Mouse (Mus musculus): ENCODE measurements around the gene Zcwpw1.

Gene Zcwpw1

GRCm38 (mm10) chr5:137784546-137784945 lies 3.1 kb upstream of the Zcwpw1 start:
- no peak for DNase-seq (ENCODE audit: low read depth, low spot score)

DNA sequence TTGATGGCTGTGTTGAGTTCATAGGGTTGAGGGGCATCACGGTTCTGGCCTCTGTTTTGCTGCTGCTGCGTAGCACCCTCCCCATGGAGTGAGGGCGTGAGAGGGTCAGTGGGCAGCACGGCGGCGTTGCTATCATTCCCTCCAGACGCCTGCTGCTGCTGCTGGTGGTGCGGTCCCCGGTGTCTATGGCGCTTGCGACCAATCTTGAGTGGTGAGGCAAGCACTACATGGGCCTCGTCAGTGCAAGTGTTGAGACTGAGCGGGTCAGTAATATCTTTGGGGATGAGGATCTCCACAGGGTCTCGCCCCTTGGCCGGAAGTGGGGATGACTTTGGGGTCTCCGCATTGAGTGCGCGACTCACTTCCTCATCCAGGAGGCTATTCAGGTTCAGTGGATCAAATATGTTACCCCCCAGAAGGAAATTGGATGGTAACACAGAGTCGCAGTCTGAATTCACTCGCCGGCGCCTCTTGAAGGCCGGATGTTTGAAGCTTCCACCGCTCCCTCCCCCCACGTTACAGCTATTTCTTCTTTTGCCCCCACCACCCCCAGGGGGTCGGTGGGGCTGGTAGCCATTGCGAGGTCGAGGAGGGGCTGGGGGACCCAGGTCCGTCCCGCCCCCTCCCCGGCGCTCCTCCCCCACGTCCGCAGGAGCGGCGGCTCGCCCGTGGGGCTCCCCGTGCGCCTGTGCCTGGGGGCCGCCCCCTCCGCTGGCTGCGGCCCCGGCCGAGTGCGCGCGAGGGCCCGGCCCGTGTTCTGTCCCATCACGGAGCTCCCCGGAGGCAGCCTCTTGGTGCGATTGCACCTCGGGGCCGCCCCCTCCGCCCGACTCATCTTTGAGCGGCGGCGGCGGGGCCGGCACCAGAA lies 2.2 kb upstream of the Zcwpw1 start:
- no peak for DNase-seq (ENCODE audit: low read depth, low spot score)

DNA sequence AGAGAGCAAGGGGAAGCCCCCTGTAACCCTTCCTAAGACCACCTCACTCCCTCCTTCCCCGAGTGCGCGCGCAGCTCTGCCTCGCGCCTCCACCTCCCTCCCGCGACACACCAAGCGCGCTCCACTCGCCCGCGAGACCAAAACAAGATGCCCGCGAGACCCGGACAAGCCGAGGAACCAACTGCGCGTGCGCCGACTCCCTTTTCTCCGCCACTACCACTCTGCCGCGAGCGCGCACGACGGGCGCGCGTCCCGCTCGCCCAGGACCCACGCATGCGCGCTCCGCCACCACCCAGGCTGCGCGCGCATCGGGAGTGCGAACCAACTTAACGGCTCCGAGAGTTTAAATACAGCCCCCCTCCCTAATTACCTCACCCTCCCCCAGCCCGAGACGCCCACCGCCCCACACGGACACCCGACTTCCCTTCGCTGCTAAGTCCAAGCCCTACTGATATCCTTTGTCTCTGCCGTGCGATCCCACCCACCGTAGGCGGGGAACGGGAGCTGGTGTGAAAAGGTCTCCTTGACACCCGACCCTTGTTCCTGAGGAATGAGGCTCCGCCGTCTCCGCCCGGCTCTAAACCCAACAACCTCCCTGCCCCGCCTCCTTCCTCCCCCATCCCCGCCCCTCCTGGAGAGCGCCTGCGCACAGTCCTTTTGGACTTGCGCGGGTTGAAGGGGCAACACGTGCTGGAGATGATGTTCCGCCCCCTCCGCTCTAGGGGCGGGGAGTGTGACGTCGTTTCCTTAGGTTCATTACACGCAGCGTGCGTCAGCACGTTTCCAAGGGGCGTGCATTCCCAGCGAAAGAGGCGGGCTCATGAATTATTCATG lies 1.3 kb upstream of the Zcwpw1 start:
- peak; percentile 100 for DNase-seq (ENCODE audit: low read depth, low spot score)

DNA sequence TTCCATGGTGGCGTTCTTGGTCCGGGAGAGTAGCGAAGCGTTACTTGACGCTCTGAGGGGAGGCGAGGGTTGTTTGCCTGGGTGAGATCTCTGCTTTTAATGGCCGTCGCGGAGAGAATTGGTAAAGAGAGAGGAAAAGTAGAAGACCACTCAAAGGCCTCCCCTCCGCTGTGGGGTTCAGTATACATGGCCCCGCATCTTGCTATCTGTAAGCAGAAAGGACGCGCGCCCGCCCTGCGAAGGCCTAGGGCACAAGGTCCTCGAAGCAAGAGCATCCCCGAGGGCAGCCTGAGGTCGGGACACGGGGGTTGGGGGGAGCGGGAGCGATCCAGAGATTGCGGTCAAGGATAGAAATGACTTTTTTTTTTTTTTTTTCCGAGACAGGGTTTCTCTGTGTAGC lies 573 bp downstream of the Zcwpw1 start:
- no peak for DNase-seq (ENCODE audit: low read depth, low spot score)

GRCm38 (mm10) chr5:137788946-137789531 lies 1.4 kb downstream of the Zcwpw1 start:
- DNase-seq (ENCODE audit: low read depth, low spot score), result no peak

GRCm38 (mm10) chr5:137791553-137791952 lies 4.0 kb downstream of the Zcwpw1 start:
- no peak for DNase-seq (ENCODE audit: low read depth, low spot score)

- DNase-seq (ENCODE audit: low read depth, low spot score), result no peak
These were observed 9.0 kb downstream of the Zcwpw1 start for GRCm38 (mm10) chr5:137796606-137797005.

- no peak for DNase-seq (ENCODE audit: low read depth, low spot score)
These were observed 13.3 kb downstream of the Zcwpw1 start for GRCm38 (mm10) chr5:137800917-137801316.

DNA sequence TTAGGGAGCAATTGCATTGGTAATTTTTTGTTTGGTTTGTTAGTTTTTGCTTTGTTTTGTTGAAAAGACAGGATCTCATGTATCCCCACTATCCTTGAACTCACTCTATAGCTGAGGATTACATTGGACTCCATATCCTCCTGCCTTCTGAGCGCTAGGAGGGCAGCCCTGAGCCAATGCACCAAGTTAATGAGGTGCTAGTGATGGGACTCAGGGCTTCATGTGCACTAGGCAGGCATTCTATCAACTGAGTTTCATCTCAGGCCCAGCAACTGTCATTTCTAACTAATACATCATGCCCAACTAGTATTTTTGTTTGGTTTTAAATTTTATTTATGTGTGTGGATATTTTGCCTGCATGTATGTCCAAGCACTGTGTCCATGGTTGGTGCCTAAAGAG lies 18.6 kb downstream of the Zcwpw1 start:
- no peak for DNase-seq (ENCODE audit: low read depth, low spot score)

GRCm38 (mm10) chr5:137808316-137808715 lies 20.7 kb downstream of the Zcwpw1 start:
- no peak for DNase-seq (ENCODE audit: low read depth, low spot score)

DNA sequence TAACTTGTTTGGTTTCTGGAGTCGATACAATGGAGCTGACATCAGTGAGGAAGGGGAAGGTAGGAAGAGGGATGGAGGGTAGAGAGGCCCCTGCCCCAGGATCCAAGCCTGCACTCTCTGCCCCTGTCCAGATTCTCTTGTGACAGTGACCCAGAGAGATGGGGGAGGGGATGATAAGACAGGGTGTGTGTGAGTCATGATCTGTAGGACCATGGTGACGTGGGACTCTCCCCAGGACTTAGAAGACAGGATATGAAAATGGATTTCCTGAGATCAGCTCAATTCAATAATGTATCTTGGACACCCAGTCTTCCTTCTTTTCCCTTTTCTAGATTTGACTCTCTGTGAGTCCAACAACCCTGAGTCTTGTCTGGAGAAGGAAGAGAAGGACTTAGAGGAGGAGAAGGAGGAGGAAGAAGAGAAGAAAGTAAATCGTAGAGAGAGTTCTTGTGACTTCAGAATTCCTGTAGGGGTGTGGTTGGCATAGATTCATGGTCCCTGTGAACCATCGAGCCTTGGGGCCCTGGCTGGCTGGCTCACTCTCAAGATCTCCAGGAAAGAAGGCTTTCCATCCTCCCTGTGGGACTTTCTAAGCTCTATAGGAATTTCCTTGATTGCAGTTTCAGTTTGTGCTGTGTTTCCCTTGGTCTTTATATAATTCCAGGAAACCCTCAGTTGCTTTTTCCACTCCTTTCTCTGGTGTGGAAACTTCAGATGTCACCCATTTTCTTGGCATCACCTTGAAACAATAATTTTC lies 30.0 kb downstream of the Zcwpw1 start:
- no peak for DNase-seq (ENCODE audit: low read depth, low spot score)

GRCm38 (mm10) chr5:137822126-137822525 lies 34.5 kb downstream of the Zcwpw1 start:
- DNase-seq (ENCODE audit: low read depth, low spot score), result no peak

DNA sequence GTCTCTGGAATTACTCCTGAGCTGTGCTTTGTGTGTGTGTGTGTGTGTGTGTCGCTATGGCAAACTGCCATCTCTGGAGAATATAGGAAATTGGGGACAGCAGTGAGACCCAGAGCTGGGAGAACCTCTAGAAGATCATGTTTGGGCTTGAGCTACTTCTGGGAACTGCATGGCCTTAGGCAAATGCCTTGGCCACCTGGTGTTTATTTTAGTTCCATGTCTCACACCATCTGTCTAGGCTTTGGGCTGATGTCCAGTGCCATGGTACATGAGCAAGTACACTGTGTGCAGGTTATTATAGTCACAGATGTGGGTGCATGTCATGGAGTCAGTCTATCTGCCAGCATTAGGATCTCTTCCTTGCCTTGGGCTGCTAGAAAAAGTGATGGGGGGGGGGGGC lies 35.0 kb downstream of the Zcwpw1 start:
- no peak for DNase-seq (ENCODE audit: low read depth, low spot score)

DNA sequence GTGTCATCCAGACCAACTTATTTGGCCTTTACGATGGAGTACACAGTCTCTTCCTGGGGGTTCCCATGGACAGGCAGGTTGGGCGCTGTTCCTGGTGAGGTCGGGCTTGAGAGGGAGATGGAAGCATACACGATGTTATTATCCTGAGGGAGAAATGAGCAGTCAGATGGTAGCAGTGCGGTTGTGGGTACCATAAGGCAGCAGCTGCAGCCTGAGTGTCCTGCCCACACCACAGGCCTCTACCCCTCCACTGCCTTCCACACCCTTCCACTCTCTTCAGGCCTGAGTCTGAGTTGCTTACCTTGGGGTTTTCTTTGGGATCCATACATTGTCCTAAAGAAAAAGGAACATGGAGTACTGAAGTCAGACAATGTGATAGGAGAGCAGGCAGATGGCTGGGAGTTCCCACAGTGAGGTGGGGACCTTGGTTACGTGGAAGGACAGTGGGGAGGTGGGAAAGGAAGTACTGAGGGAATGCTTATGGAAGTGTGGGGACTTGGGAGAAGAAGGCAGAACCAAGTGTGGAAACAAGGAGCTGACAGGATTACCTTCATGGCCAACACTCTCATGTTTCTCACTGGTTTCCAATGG lies 36.0 kb downstream of the Zcwpw1 start:
- DNase-seq (ENCODE audit: low read depth, low spot score), result no peak

DNA sequence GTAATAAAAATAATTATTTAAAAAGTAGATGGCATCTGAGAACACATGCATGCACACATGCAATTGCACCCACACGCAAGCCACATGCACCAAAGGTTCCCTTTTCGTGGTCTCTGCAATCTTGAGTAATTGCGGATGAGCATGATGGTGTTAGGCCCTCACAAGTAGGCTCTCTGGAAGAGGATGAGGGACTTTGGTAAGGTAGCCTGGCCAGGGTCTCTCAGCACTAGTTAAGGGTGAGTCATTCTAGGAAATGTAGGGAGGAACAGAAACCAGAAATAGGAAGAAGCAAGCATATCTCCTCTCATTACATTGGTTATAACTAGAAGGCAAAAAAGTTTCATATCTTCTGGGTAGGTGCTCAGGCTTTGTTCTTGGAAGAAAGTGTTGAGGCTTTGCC lies 37.4 kb downstream of the Zcwpw1 start:
- DNase-seq (ENCODE audit: low read depth, low spot score), result no peak

DNA sequence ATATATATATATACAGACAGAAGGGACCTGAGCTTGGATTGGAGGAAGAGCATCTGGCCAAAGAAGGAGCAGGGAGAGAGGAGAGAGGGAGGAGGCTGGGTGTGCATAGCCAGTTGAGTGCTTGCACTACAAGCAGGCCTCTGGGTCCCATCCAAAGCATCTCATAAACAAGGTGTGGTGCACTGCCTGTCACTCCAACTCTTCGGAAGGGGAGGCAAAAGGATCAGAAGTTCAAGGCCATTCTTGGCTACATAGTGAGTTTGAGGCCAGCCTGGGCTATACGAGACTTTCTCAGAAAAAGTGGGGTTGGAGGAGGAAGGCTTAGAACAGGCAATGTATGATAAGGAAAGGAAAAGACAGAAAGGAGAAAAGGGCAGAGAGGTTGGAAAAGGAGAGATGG lies 38.4 kb downstream of the Zcwpw1 start:
- no peak for DNase-seq (ENCODE audit: low read depth, low spot score)

DNA sequence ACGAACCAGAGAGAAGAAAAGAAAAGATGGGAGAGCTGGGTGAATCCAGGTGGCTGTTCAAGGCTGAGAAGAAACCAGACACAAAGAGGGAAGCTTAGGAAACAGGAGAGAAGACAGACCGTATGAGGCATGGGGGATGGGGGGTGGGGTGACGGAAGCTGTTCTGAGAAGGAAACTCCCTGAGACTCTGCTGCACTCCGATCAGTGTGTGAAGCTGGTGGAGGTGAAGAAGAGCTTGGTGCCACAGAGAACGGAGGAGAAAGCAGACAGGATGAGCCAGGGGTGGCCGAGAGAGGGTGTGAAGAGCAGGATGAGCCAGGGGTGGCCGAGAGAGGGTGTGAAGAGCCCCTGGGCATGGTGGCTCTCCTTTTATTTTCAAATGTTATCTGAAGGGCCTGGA lies 38.8 kb downstream of the Zcwpw1 start:
- DNase-seq (ENCODE audit: low read depth, low spot score), result no peak

GRCm38 (mm10) chr5:137828694-137829093 lies 41.1 kb downstream of the Zcwpw1 start:
- no peak for DNase-seq (ENCODE audit: low read depth, low spot score)

- no peak for DNase-seq (ENCODE audit: low read depth, low spot score)
These were observed 42.6 kb downstream of the Zcwpw1 start for GRCm38 (mm10) chr5:137830238-137830637.

GRCm38 (mm10) chr5:137831106-137831505 lies 43.5 kb downstream of the Zcwpw1 start:
- DNase-seq (ENCODE audit: low read depth, low spot score), result no peak

GRCm38 (mm10) chr5:137831506-137831905 lies 43.9 kb downstream of the Zcwpw1 start:
- DNase-seq (ENCODE audit: low read depth, low spot score), result no peak
